Mouse (Mus musculus): ENCODE data around the gene Enpp6.

Gene Enpp6

DNA sequence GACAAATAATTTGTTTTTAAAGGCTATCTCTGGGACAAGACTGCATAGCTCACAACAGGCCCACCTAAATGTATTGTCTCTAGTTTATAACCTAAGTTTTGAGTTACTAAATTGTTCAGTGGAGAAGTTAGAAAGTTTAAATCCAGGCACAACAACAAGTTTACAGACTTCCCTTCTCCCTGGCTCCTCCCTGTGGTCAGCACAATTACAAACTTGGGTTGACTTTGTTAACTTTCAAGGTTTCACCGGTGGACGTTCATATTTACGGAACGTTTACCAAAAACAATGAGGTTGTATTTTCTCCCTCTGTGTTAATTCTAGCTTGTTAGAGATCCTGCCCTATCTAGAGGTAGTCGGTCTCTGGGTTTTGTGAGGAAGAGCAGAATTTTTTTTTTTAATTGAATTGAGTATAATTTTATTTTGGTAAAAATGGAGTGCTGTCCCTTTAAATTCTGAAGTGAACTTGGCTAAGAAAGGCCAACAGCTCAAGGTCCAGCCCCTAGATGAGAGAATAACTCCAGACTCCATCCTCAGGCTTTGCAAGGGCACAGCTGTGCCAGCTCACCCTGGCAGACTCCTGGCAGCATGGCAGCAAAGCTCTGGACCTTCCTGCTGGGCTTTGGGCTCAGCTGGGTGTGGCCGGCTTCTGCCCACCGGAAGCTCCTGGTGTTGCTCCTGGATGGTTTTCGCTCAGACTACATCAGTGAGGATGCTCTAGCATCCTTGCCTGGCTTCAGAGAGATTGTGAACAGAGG lies at the start of gene Enpp6:
TSS of gene Enpp6 (plus strand) at position 502 of the 755 bp plus-strand sequence.
- no peak for DNase-seq (ENCODE audit: low read depth, low spot score)

DNA sequence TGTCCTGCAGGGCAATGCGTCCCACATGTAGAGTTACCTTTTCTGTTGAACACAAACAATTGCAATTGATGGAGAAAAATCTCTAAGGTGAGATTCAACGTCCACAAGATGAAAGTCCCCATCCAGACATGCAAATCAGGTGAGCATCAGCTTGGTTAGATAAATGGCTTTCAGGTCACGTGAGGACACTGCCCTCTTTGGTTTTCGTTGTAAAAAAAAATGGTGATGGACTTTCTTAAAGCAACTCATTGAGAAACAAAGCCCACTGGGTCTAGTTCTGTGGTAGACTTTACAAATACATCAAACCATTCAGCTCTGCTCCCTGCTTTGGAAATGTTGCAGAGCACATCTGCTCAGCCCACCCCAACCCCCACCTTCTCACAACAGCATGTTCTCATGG lies 48.5 kb upstream of the Enpp6 start:
- DNase-seq (ENCODE audit: low read depth, low spot score) = no peak

- no peak for DNase-seq (ENCODE audit: low read depth, low spot score)
Measured at GRCm38 (mm10) chr8:46941295-46941694, 45.4 kb upstream of the Enpp6 start.

DNA sequence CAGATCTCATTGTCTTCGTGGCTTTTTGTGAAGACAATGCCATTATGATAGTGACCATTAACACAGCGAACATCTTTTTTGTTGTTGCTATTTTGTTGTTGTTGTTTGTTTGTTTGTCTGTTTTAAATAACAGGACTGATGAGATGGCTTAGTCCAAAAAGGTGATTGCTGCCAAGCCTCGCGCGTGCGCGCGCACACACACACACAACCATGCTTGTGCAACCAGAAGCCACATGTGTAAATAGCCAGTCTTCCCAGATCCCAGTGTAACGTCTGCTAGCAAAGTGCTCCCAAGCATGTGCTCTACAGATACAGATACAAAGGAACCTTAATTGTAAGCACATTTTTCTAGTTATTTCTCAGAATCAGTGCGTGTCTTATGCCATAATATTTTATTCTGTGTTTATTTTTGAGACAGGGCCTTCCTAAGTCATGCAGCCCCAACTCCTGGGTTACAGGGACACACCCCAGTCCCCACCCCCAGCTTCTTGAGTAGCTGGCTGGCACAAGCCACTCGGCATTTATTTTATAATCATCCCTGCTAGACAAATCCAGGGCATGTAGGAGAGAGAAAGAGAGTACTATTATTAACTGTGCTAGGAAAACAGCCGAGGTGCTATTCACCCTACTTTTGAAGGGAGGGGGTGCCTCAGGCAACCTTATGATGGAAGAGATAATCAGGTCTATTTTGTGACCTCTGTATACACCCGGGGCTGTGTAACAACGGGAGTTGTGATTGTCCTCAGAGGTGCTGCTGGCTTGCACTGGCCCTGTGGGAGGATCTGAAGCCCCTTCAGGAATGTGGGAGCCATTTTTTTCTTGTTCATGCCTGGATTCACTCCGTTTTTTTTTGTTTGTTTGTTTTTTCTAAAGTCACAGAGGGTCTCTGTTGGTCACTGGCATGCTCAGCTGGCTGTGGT lies 44.7 kb upstream of the Enpp6 start:
- no peak for DNase-seq (ENCODE audit: low read depth, low spot score)

DNA sequence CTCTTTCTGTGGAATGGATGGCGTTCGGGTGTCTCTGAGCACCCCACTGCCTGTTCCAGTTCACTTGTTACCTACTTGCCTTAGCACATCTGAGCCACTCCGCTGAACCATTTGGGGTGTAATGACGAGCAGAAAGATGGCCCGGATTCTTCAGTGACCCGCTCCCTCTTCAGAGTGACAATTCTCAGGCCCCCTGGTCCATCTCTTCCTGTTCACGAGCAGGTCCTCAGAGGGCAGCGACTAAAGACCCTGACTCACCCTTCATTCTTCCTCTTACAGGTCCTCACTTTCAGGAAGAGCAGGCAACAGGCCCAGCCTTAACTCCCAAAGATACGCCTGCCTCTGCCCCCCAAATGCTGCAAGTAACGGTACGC lies 44.0 kb upstream of the Enpp6 start:
- DNase-seq (ENCODE audit: low read depth, low spot score) = no peak

GRCm38 (mm10) chr8:46943337-46943736 lies 43.4 kb upstream of the Enpp6 start:
- no peak for DNase-seq (ENCODE audit: low read depth, low spot score)

DNA sequence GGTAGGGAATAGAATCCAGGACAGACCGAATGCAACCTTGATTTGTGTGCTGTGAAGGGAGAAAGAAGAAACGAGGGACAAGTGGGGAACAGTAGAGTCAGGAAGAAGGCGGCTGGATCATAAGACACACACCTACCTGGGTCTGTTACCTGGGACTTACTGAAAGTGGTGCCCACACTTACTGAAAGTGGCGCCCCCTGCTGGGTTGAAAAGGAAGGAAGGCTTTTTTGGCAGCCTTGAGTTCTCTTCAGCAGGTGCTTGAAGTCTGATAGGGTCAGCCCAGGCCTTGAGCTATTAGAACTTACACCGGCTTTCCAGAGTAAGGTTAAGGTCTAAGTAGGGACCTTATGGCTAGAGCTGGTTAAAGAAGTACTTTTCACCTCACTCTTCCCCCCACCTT lies 40.5 kb upstream of the Enpp6 start:
- DNase-seq (ENCODE audit: low read depth, low spot score) = no peak

- no peak for DNase-seq (ENCODE audit: low read depth, low spot score)
Measured at GRCm38 (mm10) chr8:46948091-46948757, 38.5 kb upstream of the Enpp6 start.

DNA sequence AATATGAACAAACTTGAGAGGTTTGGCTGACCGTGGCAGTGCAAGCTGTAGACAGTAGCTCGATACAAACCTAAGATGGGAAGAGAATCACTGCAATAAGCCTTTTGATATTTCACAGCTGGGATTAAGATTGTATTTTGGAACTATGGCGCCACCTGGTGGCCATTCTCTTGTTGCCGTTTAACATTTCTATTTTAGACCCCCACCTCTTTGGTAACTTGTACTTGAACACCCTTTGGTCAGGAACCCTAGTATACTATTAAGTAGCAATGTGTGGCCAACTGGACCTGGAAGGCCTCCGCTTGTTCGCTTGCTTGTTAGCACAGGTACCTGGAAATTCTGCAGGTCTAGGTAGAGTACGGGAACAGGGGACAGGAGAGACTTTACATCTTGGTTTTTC lies 33.2 kb upstream of the Enpp6 start:
- peak; percentile 32 for DNase-seq (ENCODE audit: low read depth, low spot score)

DNA sequence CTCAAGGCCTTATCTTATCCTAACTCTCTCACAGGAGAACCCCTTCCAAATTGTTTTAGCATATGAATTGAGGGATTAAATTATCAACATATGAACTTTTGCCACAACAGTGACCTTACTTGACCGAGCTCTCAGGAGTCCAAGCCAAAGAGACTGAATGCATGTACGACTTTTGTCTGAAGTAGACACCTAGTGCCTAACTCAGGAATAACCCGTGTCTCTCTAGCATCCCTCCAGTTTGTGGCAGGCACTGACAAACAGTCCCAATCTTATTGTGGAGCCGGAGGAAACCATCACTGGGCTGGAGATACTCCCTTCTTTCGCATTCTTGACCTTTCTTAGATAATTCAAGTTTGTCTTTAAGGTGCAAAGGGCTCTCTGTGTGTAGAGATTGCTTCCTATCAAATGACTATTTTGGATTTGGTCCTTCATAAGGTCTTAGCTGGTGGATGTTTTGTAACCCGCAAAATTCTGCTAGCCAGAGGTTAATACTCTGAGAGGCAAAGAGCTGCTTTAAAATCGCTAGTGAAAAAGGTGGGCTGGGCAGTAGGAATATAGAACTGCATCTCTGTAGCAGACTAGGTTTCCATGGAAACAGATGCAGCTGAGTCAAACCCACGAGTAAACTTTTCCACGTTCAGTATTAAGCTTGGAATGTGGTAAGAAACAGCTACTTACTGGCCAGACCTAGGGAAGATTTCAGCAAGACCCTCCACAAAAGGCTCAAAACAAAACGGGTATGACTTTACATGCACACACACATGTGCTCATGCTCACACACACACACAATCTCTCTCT lies 23.9 kb upstream of the Enpp6 start:
- DNase-seq (ENCODE audit: low read depth, low spot score) = no peak

- no peak for DNase-seq (ENCODE audit: low read depth, low spot score)
Measured at GRCm38 (mm10) chr8:46963619-46964145, 23.0 kb upstream of the Enpp6 start.

DNA sequence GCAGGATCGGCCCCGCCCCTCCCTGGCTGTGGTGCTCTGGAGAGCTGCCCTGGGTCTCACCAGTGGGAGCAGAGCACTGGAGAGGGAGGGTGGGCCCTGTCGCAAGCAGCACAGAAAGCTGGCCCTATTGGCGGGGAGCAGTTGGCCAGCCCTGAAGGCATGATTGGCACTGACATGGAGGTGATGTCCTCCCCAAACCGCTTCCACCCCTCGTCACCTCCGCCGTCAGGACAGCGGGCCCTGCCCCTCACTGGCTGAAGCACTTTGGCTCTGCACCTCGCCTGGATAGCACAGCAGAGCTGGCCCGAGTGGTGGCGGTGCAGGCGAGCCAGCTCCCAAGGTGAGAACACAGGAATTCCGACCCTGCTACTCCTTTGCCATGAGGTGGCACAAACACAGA lies 20.9 kb upstream of the Enpp6 start:
- no peak for DNase-seq (ENCODE audit: low read depth, low spot score)

- no peak for DNase-seq (ENCODE audit: low read depth, low spot score)
Measured at GRCm38 (mm10) chr8:46968721-46969120, 18.0 kb upstream of the Enpp6 start.

DNA sequence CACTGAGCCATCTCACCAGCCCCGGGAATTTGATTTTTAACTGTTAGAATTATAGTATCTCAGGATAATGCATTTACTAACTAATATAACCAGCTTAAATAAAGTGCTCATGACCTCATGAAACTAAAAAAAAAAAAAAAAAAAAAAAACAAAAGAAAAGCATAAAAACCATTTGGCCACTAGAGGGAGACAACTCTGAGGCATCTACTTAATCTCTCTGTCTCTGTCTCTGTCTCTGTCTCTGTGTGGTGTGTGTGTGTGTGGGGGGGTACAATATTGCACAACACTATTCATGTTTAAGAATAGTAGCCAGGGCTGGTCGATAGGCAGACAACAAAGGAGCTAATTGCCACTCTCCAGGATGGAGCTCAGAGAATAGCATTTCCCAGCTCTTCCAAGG lies 17.3 kb upstream of the Enpp6 start:
- no peak for DNase-seq (ENCODE audit: low read depth, low spot score)

- no peak for DNase-seq (ENCODE audit: low read depth, low spot score)
Measured at GRCm38 (mm10) chr8:46977376-46977775, 9.3 kb upstream of the Enpp6 start.

- DNase-seq (ENCODE audit: low read depth, low spot score) = no peak
Measured at GRCm38 (mm10) chr8:46982166-46982565, 4.5 kb upstream of the Enpp6 start.

- DNase-seq (ENCODE audit: low read depth, low spot score) = no peak
Measured at GRCm38 (mm10) chr8:46982770-46983169, 3.9 kb upstream of the Enpp6 start.

DNA sequence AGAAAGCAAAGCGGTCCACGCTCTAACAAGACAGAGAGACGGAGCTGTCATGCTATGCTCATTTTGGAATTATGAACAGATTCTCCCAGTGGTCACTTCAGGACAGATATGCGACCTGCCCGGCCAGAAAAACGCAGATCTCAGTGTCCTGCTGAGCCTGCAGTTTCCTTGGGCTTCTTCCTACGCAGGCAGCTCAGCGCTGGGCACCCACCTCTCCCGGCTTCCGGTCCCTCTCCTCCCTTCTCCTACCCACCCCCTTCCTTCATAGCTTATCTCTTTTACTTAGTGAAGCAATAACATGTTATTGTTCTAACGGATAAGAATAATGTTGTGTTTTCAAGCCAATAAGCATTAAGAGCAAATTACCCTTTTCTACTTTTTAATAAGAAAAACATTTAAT lies 2.0 kb upstream of the Enpp6 start:
- DNase-seq (ENCODE audit: low read depth, low spot score) = no peak

DNA sequence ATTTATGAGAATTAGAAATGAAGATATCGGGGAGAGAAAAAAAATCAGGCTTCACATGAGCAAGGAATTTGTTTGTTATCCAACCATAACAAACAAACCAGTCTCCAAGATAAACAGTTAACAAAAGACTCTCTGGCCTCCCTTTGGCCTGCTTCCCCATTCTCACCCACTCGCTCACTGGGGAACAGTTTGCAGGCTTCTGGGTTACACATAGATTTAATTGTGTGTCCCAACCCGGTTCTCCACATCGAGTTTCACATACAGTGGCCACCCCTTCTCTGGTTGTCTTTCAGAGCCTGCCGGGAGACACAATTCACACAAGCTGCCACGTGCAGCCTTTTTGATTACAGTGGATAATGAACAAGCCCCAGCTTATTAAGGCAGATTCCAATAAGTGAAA lies 1.7 kb downstream of the Enpp6 start:
- DNase-seq (ENCODE audit: low read depth, low spot score) = no peak

DNA sequence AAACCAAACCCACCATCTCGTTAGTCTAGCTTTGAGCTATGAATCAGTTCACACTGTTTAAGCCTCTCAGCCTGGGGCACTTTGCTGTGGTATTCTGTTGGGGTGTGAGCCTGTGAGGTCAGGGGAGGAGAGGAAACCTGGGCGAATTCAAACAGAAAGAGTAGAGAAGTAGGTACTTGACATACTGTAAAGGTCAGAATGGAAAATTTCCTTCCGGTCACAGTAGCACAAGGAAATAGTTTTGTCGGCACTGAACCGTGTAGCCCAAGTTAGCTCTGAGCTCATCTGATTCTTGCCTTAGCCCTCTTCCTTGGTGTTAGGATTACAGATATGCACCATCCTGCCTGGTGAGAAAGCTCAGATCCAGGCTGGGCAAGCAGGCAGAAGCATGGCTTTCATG lies 4.4 kb downstream of the Enpp6 start:
- no peak for DNase-seq (ENCODE audit: low read depth, low spot score)

DNA sequence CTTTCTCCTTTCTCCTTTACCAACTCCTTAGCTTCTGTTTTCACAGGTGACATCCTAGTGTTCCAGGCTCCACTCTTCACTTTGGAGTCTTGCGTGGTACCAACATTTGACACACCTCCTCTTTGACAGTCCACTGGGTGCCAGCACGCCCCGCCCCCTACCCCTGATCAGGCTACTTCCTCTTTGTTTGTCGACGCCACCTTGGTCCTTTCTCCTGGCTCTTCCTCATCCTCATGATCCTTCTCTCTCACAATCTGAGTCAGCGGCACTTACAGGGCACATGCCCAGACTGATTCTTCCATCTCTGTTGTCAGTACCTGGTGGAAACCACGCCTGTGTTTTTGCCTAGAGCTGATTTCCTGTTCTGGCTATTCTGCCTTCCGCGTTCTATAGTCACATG lies 5.9 kb downstream of the Enpp6 start:
- no peak for DNase-seq (ENCODE audit: low read depth, low spot score)

Data from brain, embryonic 18.5 days (tissue).